Comparison of ENCODE assay signal across 13 mouse cellular contexts in the genomic region with DNA sequence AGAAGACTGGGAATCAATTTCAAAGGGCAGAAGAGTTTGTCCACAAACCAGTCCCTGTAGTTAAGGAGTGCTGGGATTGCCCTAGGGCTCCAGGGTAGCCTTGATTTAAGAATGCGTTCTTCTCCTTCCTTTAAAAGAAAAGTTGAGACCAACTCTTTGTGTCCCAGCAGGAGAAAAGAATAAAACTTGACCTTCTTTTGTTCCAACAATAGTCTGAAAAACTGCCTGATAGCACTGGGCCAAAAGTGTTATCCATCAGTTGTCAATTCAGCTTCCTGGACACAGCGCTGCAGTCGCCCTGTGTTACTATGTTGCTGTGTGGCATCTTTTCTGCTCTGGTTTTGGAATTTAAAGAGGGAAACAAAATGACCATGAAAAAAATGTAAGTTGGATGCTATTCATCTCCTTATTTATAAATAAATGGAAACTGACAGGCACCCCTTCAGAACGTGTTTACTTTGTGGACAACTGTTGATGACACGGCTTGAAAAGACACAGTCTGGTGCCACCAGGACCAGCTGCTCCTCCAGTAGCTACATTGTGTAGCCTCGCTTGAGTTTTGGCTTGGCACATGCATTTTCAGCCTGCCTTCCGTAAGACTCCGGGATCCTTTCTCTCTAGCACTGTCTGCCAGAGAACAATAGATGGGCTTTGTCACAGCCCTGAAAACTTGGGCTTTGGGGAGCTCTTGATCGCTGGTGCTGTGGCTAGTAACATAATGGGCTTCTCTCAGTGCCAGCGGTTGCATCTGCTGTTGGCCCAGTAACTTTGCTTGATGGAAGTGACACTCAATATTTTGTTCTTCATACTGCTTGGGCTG. TPM values are rescaled to one million over a fixed set of nuclear protein-coding genes. Genes with fewer than 3 reads are reported as not detected.
DNase-seq lines count a peak whose midpoint lies in the region; ATAC-seq and TF ChIP-seq lines count a peak whose summit lies in the region.
"Had no signal": no experiment of that assay in that cellular context is flagged by ENCODE, and none has a peak within 500 bp of the region (broad histone marks: within the 10 kb centered on the region; RNA-seq: fewer than 3 reads in every experiment).

No protein-coding gene starts in this region.

- H3K4me1 ChIP-seq in hindbrain, embryonic 12.5 days, result no peaks in the 10 kb centered on the region
- no peaks in the 10 kb centered on the region for H3K4me1 ChIP-seq in midbrain, embryonic 12.5 days
- no peaks in the 10 kb centered on the region for H3K4me1 ChIP-seq in kidney, embryonic 14.5 days (ENCODE audit: control insufficient read depth, insufficient read depth, low read length)

- no peak overlapping the region for H3K27ac ChIP-seq in gastrocnemius, adult 2 months
- H3K27ac ChIP-seq in hindbrain, embryonic 12.5 days, result peak overlapping the region; percentile 18; the same call in 1 of the 2 replicates
- 0 out of 2 replicates have a peak overlapping the region, but pooled peaks have one; percentile 10 for H3K27ac ChIP-seq in midbrain, embryonic 12.5 days (replicated peaks)
- no peak overlapping the region for H3K27ac ChIP-seq in kidney, embryonic 14.5 days (ENCODE audit: low read depth, low read length)
- H3K27ac ChIP-seq: embryonic facial prominence, embryonic 13.5 days had no signal

- peak; percentile 21 for DNase-seq in gastrocnemius, adult 2 months
- no peak for DNase-seq in gastrocnemius, adult 18-20 months (ENCODE audit: low spot score)
- DNase-seq in R1 (ENCODE audit: low read depth, low spot score) (peak; percentile 42), liver (no peak)
- no peak for DNase-seq in right cerebral cortex, adult 18-20 months
- DNase-seq: adrenal gland, postnatal 14 days; heart, postnatal 4 days had no signal

- peak; percentile 87 for ATAC-seq in hindbrain, embryonic 12.5 days (ENCODE audit: low FRiP score)
- ATAC-seq in midbrain, embryonic 12.5 days (ENCODE audit: low FRiP score, low read depth), result peak; percentile 88
- no peak for ATAC-seq in kidney, embryonic 14.5 days (ENCODE audit: low FRiP score, low TSS enrichment)

- TF ChIP-seq CTCF in gastrocnemius, adult 2 months (IDR thresholded peaks at IDR 0.05), result no peak

- no peak overlapping the region for H3K9ac ChIP-seq in hindbrain, embryonic 12.5 days
- no peak overlapping the region for H3K9ac ChIP-seq in midbrain, embryonic 12.5 days (replicated peaks)
- H3K9ac ChIP-seq in kidney, embryonic 14.5 days (ENCODE audit: low read depth, low read length), result no peak overlapping the region
- H3K9ac ChIP-seq: embryonic facial prominence, embryonic 13.5 days had no signal

- H3K9me3 ChIP-seq in hindbrain, embryonic 12.5 days (replicated peaks), result no peaks in the 10 kb centered on the region
- 0 out of 2 replicates have a peak, but pooled peaks cover 3% of the 10 kb centered on the region for H3K9me3 ChIP-seq in midbrain, embryonic 12.5 days
- no peaks in the 10 kb centered on the region for H3K9me3 ChIP-seq in kidney, embryonic 14.5 days (ENCODE audit: control insufficient read depth, low read length)
- H3K9me3 ChIP-seq: embryonic facial prominence, embryonic 13.5 days had no signal

- intact Hi-C loops in gastrocnemius, adult 2 months (cut with DNase I), result no loop called here

- WGBS in hindbrain, embryonic 12.5 days, result 29% methylated on average over 10 of the region's 10 CpGs
- 45% methylated on average over 10 of the region's 10 CpGs for WGBS in midbrain, embryonic 12.5 days
- WGBS in kidney, embryonic 14.5 days, result 84% methylated on average over 10 of the region's 10 CpGs

- no peak overlapping the region for H3K4me3 ChIP-seq in gastrocnemius, adult 2 months
- no peak overlapping the region for H3K4me3 ChIP-seq in hindbrain, embryonic 12.5 days
- no peak overlapping the region for H3K4me3 ChIP-seq in midbrain, embryonic 12.5 days
- no peak overlapping the region for H3K4me3 ChIP-seq in kidney, embryonic 14.5 days (ENCODE audit: low read length)
- H3K4me3 ChIP-seq: embryonic facial prominence, embryonic 13.5 days had no signal

- H3K4me2 ChIP-seq in hindbrain, embryonic 12.5 days (replicated peaks), result no peak overlapping the region
- H3K4me2 ChIP-seq in midbrain, embryonic 12.5 days (replicated peaks), result no peak overlapping the region
- no peak overlapping the region for H3K4me2 ChIP-seq in kidney, embryonic 14.5 days (replicated peaks; ENCODE audit: low read depth, low read length)
- H3K4me2 ChIP-seq: embryonic facial prominence, embryonic 13.5 days had no signal

- H3K27me3 ChIP-seq in hindbrain, embryonic 12.5 days, result no peaks in the 10 kb centered on the region
- no peaks in the 10 kb centered on the region for H3K27me3 ChIP-seq in midbrain, embryonic 12.5 days
- H3K27me3 ChIP-seq in kidney, embryonic 14.5 days (ENCODE audit: control insufficient read depth, insufficient read depth, low read length), result no peaks in the 10 kb centered on the region
- H3K27me3 ChIP-seq: CH12.LX; embryonic facial prominence, embryonic 13.5 days had no signal

- H3K36me3 ChIP-seq in hindbrain, embryonic 12.5 days, result no peaks in the 10 kb centered on the region
- H3K36me3 ChIP-seq in midbrain, embryonic 12.5 days, result no peaks in the 10 kb centered on the region
- no peaks in the 10 kb centered on the region for H3K36me3 ChIP-seq in kidney, embryonic 14.5 days (ENCODE audit: control insufficient read depth, insufficient read depth, low read length)
- H3K36me3 ChIP-seq: embryonic facial prominence, embryonic 13.5 days had no signal

RNA-seq across cellular contexts. Expression of gene Gm5426, which starts 54.0 kb away (rescaled TPM):
- total RNA-seq in gastrocnemius, adult 2 months (2021), result not detected
- total RNA-seq in gastrocnemius, adult 18-20 months (2021), result not detected
- not detected in 2 replicates for polyA plus RNA-seq in hindbrain, embryonic 12.5 days (2016; fragmentation: Nextera tagmentation; extraction: Ambion mirVana)
- not detected in 2 replicates for polyA plus RNA-seq in midbrain, embryonic 12.5 days (2016; fragmentation: Nextera tagmentation; extraction: Ambion mirVana)
- not detected in 2 replicates for polyA plus RNA-seq in kidney, embryonic 14.5 days (2014; fragmentation: Nextera tagmentation; extraction: Ambion mirVana)
- total RNA-seq: adrenal gland, postnatal 14 days; CH12.LX; heart, postnatal 4 days; left cerebral cortex, adult 18-20 months had no signal
- polyA plus RNA-seq: embryonic facial prominence, embryonic 13.5 days had no signal

Comparison
In these comparisons a context has a peak if more than half of its experiments do, and no peak if none do; other contexts are left out.
1. DNase-seq: peak in gastrocnemius, adult 2 months (single experiment) and R1 (single experiment); none in gastrocnemius, adult 18-20 months (single experiment), right cerebral cortex, adult 18-20 months (single experiment) and liver (single experiment).
2. H3K27ac ChIP-seq: peak in hindbrain, embryonic 12.5 days (single experiment) and midbrain, embryonic 12.5 days (single experiment); none in gastrocnemius, adult 2 months (single experiment) and kidney, embryonic 14.5 days (single experiment).